Mouse (Mus musculus) hindbrain, embryonic 16.5 days (tissue): Measurements from ENCODE around the gene Syngr1. TPM values are rescaled to one million over a fixed set of nuclear protein-coding genes. Genes with fewer than 3 reads are reported as not detected.

Experiments used
- ATAC-seq: fragments of 200-750 bp; cut with Nextera tagmentation; 2 replicates; pipeline ENCODE4 v1.8.0; 2017; ENCODE audit warnings: moderate TSS enrichment, moderate library complexity
- H3K27ac ChIP-seq: fragments of 300-500 bp; sonication (generic); 2 replicates; pipeline ENCODE4 v1.5.1; 2014; ENCODE audit warnings: low read depth, mild to moderate bottlenecking, control low read depth, low read length, moderate library complexity
- H3K27me3 ChIP-seq: fragments of 300-500 bp; sonication (generic); replicated peaks from 2 replicates; pipeline ENCODE4 v1.6.1; 2014; ENCODE audit warnings: low read length; ENCODE audit not compliant: control insufficient read depth, insufficient read depth
- H3K36me3 ChIP-seq: fragments of 300-500 bp; sonication (generic); 2 replicates; pipeline ENCODE4 v1.6.1; 2014; ENCODE audit warnings: mild to moderate bottlenecking, low read length, moderate library complexity, mixed read lengths; ENCODE audit not compliant: control insufficient read depth, insufficient read depth
- H3K4me1 ChIP-seq: fragments of 300-500 bp; sonication (generic); 2 replicates; pipeline ENCODE4 v1.6.1; 2014; ENCODE audit warnings: low read depth, low read length; ENCODE audit not compliant: control insufficient read depth, insufficient read depth
- H3K4me2 ChIP-seq: fragments of 300-500 bp; sonication (generic); 2 replicates; pipeline ENCODE4 v1.6.1; 2014; ENCODE audit warnings: mild to moderate bottlenecking, low read length, control low read depth, moderate library complexity
- H3K4me3 ChIP-seq: fragments of 300-500 bp; sonication (generic); 2 replicates; pipeline ENCODE4 v1.5.1; 2014; ENCODE audit warnings: mild to moderate bottlenecking, low read length, control low read depth, moderate library complexity
- H3K9ac ChIP-seq: fragments of 300-500 bp; sonication (generic); 2 replicates; pipeline ENCODE4 v1.6.1; 2014; ENCODE audit warnings: low read depth, mild to moderate bottlenecking, control low read depth, low read length, moderate library complexity
- H3K9me3 ChIP-seq: fragments of 300-500 bp; sonication (generic); 2 replicates; pipeline ENCODE4 v1.6.1; 2014; ENCODE audit warnings: mild to moderate bottlenecking, low read length, moderate library complexity; ENCODE audit not compliant: control insufficient read depth
- WGBS: fragments of 180-500 bp; shearing (Covaris S2); extraction: QIAGEN DNeasy Blood & Tissue Kit; methylation state at CpG from one replicate; pipeline ENCODE4 v1.1.7; 2014; 5-methylcytosine and 5-hydroxymethylcytosine counted together
- polyA plus RNA-seq: library from polyadenylated mRNA; unstranded; fragments of >200 nt; fragmentation: Nextera tagmentation; extraction: Ambion mirVana; gene quantifications from 2 replicates; pipeline ENCODE4 v1.2.1, GENCODE M21; 2015

The Syngr1 gene
- polyA plus RNA-seq, 1 experiment from 2014 or later: 80.3 TPM

DNA sequence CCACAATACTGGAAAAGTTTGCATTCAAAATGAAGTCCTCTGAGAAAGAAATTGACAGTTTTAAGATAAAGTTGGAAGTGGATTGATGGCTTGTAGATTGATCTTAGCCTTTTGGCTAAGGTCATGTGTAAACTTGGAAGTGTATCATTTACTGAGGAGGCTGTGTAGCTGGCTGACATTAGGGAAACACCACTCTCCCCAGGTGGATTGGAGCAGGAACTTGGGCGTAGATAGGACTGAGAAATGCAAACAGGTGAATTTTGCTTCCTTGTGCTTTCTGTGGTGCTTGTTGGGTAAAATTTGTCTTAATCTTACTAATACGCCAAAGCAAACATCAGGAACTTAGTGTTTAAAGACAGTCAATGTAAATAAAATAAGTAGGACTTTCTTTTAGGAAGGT, 49.2 kb downstream of the Syngr1 start:
- no peak overlapping the region for H3K4me3 ChIP-seq
- no peaks in the 10 kb centered on the region for H3K36me3 ChIP-seq
- H3K27me3 ChIP-seq: no peaks in the 10 kb centered on the region
- 96% methylated on average over 2 of the region's 2 CpGs for WGBS
- H3K4me1 ChIP-seq: peaks cover 8% of the 10 kb centered on the region; the same call in 1 of the 2 replicates
- no peaks in the 10 kb centered on the region for H3K9me3 ChIP-seq
- no peak for ATAC-seq
- H3K9ac ChIP-seq: no peak overlapping the region
- H3K27ac ChIP-seq: no peak overlapping the region
- H3K4me2 ChIP-seq: no peak overlapping the region

DNA sequence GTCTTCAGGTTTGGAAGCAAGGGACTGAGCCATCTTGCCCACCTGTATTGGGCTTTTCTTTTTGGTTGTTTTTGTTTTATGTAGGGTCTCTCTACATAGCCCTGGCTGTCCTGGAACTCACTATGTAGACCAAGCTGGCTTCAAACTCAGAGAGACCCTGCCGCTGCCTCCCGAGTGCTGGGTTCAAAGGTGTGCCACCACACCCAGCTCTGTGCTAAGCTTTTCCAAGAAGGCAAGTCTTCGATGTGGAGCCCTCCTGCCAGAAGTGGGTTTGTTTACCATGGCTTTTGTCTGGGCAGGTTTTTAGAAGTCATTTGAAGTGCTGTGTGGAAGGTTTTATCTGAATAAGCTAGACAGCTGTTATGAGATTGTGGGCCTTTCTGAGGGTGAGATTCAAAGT, 49.7 kb downstream of the Syngr1 start:
- Histone ChIP-seq H3K4me1 (peaks cover 8% of the 10 kb centered on the region; the same call in 1 of the 2 replicates), H3K9ac (no peak overlapping the region), H3K27ac (no peak overlapping the region), H3K4me3 (no peak overlapping the region), H3K4me2 (no peak overlapping the region), H3K9me3 (no peaks in the 10 kb centered on the region), H3K36me3 (no peaks in the 10 kb centered on the region), H3K27me3 (no peaks in the 10 kb centered on the region)
- WGBS: 95% methylated on average over 3 of the region's 3 CpGs
- no peak for ATAC-seq

DNA sequence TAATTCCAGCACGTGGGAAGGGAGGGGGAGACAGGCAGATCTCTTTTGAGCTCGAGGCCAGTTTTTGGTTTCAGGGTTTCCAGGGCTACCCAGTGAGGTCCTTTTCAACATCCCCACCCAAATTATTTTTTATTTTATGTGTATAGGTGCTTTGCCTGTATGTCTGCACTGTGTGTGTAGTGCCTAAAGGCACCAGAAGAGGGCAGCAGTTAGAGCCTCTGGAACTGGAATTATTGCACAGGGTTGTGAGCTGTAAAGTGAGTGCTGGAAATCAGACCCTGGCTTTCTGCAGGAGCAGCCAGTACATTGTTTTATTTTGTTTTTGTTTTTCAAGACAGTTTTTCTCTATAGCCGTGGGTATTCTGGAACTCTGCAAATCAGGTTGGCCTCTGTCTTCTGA, 51.0 kb downstream of the Syngr1 start:
- ATAC-seq: no peak
- 97% methylated on average over 3 of the region's 3 CpGs for WGBS

DNA sequence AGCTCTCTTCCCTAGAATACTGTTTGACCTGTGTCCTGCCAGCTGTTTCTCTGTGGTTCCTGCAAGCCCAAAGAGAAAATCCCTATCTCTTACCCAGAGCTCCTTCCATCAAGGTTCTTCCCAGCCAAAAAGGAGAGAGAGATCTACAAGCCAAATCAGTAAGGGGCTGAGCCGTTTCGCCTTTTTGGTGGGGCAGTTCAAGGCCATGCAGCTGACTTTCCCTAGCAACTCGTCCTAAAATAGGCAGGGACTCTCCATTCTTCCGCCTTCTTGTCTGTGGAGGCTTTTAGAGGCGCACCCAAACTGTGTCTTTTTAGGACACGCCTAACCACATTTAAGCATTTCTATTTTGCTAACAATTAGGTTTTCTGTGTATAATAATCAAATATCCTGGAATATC, 52.6 kb downstream of the Syngr1 start:
- Histone ChIP-seq H3K27me3 (no peaks in the 10 kb centered on the region), H3K27ac (no peak overlapping the region), H3K9ac (no peak overlapping the region), H3K4me3 (no peak overlapping the region), H3K36me3 (no peaks in the 10 kb centered on the region), H3K4me2 (no peak overlapping the region), H3K9me3 (no peaks in the 10 kb centered on the region), H3K4me1 (no peaks in the 10 kb centered on the region; the same call in 1 of the 2 replicates)
- 92% methylated on average over 6 of the region's 6 CpGs for WGBS
- no peak for ATAC-seq

More for the DNA sequence above, 51.0 kb downstream of the Syngr1 start:
- H3K4me2 ChIP-seq: no peak overlapping the region
- no peaks in the 10 kb centered on the region for H3K36me3 ChIP-seq
- no peak overlapping the region for H3K9ac ChIP-seq
- no peak overlapping the region for H3K4me3 ChIP-seq
- peaks cover 8% of the 10 kb centered on the region; the same call in 1 of the 2 replicates for H3K4me1 ChIP-seq
- H3K9me3 ChIP-seq: no peaks in the 10 kb centered on the region
- no peaks in the 10 kb centered on the region for H3K27me3 ChIP-seq
- H3K27ac ChIP-seq: no peak overlapping the region

- Histone ChIP-seq H3K27me3 (no peaks in the 10 kb centered on the region), H3K4me2 (no peak overlapping the region), H3K4me3 (no peak overlapping the region), H3K27ac (no peak overlapping the region), H3K36me3 (peaks cover 2% of the 10 kb centered on the region; the same call in 1 of the 2 replicates), H3K4me1 (no peaks in the 10 kb centered on the region), H3K9me3 (no peaks in the 10 kb centered on the region), H3K9ac (no peak overlapping the region)
- 96% methylated on average over 5 of the region's 5 CpGs for WGBS
- ATAC-seq: no peak
Measured at GRCm38 (mm10) chr15:80145397-80145796, 54.3 kb downstream of the Syngr1 start.

DNA sequence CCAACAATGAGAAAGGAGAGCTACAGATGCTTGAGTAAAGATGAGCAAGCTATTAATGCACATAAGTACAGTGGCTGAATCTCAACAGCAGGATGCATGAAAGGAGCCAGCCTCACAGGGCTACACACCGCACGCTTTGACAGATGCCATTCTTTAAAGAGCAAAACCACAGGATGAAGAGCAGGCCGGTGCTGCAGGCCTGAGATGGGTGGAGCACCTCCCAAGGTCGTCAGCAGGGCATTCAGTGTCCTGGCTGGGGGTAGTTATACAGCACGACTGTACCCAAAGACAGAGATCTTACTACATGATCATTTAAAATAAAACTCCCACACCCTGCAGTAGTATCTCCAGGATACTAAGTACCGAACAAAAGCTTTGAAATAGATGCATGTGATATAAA, 55.0 kb downstream of the Syngr1 start:
- 68% methylated on average over 6 of the region's 6 CpGs for whole genome bisulfite sequencing
- Histone ChIP-seq H3K9ac (no peak overlapping the region), H3K4me3 (no peak overlapping the region), H3K4me1 (no peaks in the 10 kb centered on the region), H3K27me3 (no peaks in the 10 kb centered on the region), H3K9me3 (no peaks in the 10 kb centered on the region), H3K36me3 (peaks cover 4% of the 10 kb centered on the region), H3K27ac (no peak overlapping the region), H3K4me2 (no peak overlapping the region)
- no peak for ATAC-seq

DNA sequence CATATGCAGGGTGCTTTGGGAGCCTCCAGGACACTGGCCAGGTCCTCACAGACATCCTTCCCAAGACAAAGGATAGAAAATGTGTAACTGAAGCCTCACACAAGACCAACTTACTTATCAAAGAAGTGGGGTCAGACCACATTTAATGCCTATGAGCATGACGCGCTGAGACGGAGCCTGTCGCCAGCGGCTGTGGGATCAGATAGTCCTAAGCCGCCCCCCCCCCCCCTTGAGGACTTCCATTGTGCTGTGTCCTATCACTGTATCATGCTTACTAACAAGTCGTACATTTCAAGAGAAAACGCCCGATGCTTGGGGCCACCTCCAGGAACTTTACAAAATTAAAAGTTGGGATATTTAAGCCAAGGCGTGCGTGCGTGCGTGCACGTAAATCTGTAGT, 56.0 kb downstream of the Syngr1 start:
- Histone ChIP-seq H3K27me3 (no peaks in the 10 kb centered on the region), H3K36me3 (peaks cover 5% of the 10 kb centered on the region), H3K4me1 (no peaks in the 10 kb centered on the region), H3K4me2 (no peak overlapping the region), H3K4me3 (no peak overlapping the region), H3K27ac (no peak overlapping the region), H3K9me3 (no peaks in the 10 kb centered on the region), H3K9ac (no peak overlapping the region)
- no peak for ATAC-seq
- 88% methylated on average over 14 of the region's 14 CpGs for WGBS

DNA sequence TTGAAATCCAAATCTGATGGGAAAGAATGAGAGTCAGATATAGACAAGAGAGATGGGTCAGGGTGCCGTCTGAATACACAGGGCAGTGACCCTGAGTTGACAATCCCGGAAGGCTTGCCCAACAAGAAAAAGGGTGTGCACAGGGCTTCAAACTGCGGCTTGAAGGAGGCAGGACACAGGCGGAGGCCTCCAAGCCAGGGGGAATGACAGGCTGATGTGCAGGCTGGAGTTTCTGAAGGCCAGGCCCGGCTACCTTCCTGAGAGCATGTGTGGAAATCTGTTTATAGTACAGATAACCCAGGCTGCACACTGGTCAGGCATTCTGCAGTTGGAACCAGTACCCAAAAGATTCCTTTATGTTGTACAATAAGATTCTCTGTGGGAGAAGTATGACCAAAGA, 56.4 kb downstream of the Syngr1 start:
- Histone ChIP-seq H3K9ac (no peak overlapping the region), H3K4me3 (no peak overlapping the region), H3K27ac (no peak overlapping the region), H3K4me1 (no peaks in the 10 kb centered on the region), H3K27me3 (no peaks in the 10 kb centered on the region), H3K4me2 (no peak overlapping the region), H3K9me3 (no peaks in the 10 kb centered on the region), H3K36me3 (peaks cover 8% of the 10 kb centered on the region)
- 67% methylated on average over 5 of the region's 5 CpGs for WGBS
- ATAC-seq: no peak

DNA sequence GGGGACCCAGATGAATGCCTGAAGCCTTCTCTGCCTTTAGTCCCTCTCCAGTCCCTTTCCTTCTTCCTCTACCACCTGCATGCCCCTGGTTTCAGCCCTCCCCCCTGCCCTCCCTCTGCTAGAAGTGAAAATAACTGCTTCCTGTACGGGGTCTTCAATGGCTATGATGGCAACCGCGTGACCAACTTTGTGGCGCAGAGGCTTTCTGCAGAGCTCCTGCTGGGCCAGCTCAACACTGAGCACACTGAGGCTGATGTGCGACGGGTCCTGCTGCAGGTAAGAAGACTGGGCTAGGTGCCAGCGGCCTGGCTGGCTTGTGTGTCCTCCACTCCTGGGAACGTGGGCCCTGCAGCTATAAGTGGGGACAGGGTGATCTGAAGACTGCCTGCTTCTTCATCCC, 57.4 kb downstream of the Syngr1 start:
- H3K4me3 ChIP-seq: no peak overlapping the region
- H3K36me3 ChIP-seq: peaks cover 8% of the 10 kb centered on the region
- 85% methylated on average over 8 of the region's 8 CpGs for WGBS
- ATAC-seq: no peak
- H3K27me3 ChIP-seq: no peaks in the 10 kb centered on the region
- H3K27ac ChIP-seq: no peak overlapping the region
- no peak overlapping the region for H3K9ac ChIP-seq
- no peaks in the 10 kb centered on the region for H3K4me1 ChIP-seq
- H3K4me2 ChIP-seq: no peak overlapping the region
- no peaks in the 10 kb centered on the region for H3K9me3 ChIP-seq

DNA sequence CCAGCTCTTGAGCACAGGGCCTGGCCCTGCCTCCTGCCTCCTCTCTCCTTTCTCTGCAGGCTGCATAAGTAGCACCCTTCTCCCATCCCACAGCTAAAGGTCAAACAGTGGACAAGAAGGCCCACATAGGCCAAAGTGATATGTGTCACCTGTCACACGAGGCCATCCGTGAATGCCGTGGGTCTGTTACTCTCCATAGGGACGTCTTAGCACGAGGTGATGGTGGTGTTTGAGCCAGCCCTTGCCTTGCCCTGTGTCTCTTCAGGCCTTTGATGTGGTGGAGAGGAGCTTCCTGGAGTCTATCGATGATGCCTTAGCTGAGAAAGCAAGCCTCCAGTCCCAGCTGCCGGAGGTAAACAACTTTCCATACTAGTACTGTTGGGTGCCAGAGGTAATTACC, 58.4 kb downstream of the Syngr1 start:
- ATAC-seq: no peak
- H3K27ac ChIP-seq: no peak overlapping the region
- WGBS: 95% methylated on average over 7 of the region's 7 CpGs
- H3K36me3 ChIP-seq: peaks cover 8% of the 10 kb centered on the region
- H3K4me1 ChIP-seq: no peaks in the 10 kb centered on the region
- H3K9me3 ChIP-seq: no peaks in the 10 kb centered on the region
- H3K27me3 ChIP-seq: no peaks in the 10 kb centered on the region
- H3K9ac ChIP-seq: no peak overlapping the region
- no peak overlapping the region for H3K4me2 ChIP-seq
- no peak overlapping the region for H3K4me3 ChIP-seq
